Mouse (Mus musculus) cerebellum, adult 8-10 months (tissue): Measurements from ENCODE around the gene Pdlim1.
"Not testable (repeated sequence)": the region's sequence is repeated elsewhere in the genome, so short reads cannot be mapped to it uniquely, and the experiment has no call there.

Experiments
- DNase-seq: peaks from one replicate; pipeline ENCODE4 v3.0.0; 2022

Gene Pdlim1

DNA sequence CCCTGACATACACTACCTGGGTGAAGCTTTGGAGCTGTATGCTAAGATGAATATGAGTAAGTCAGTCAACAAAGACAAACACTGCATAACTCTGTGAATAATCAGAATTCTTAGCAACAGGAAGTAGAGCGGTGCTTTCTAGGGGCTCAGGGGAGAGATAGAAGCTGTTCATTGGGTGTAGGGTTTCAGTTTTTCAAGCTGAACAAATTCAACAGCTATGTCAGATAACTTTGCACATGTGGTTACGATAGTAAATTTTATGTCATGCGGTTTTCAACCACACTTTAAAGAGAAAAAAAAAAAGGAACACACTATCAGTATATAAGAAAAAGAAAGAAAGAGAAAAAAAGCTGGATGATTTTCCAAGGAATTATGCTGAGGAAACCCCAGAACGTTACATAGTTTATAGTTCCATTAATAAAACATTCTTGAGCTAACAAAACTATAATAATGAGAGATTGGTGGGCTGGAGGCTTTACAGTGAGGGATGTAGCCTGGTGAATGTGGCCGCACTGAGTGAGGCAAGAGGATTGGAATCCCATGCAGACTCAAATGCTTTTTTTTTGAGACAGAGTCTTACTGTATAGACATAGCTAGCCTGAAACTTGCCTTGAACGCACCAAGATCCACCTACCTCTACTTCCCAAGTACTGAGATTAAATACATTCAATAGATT is 33.3 kb downstream of the Pdlim1 start:
- no peak for DNase-seq

GRCm38 (mm10) chr19:40232560-40232959 is 39.1 kb downstream of the Pdlim1 start:
- no peak for DNase-seq

GRCm38 (mm10) chr19:40231825-40232541 is 39.7 kb downstream of the Pdlim1 start:
- no peak for DNase-seq

- no peak for DNase-seq
These were observed 40.4 kb downstream of the Pdlim1 start for GRCm38 (mm10) chr19:40231074-40231738.

DNA sequence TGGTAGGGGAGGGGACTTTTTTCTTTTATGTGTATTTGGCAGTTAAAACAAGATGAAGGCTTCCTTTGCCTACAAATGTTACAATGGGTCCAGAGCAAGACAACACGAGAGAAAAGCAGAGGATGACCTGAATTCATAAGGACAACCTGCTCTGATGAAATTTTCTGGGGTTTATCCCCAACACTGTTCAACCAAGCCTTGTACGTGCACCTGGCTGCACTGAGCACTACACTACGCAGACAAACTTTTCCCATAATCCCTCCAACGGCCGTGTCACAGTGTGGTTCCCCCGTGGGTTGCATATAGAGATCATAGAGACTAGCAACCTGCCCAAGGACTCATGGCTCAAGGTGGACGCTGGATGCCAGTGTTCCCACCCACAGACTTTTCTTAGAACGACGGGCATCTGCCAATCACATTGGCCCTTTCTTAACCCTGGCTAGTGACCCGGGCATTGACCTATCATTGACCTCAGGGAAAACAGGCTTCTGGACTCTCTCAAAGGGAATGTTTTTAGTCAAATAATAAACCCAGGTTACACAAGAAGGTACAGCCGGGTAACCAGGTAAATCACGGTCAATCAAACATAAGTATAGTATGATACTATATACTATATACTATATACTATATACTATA is 45.0 kb downstream of the Pdlim1 start:
- no peak for DNase-seq

- no peak for DNase-seq
These were observed 45.9 kb downstream of the Pdlim1 start for GRCm38 (mm10) chr19:40225761-40226110.

GRCm38 (mm10) chr19:40225102-40225760 is 46.4 kb downstream of the Pdlim1 start:
- peak; percentile 41 for DNase-seq

GRCm38 (mm10) chr19:40222307-40222706 is 49.3 kb downstream of the Pdlim1 start:
- DNase-seq: not testable (repeated sequence)

DNA sequence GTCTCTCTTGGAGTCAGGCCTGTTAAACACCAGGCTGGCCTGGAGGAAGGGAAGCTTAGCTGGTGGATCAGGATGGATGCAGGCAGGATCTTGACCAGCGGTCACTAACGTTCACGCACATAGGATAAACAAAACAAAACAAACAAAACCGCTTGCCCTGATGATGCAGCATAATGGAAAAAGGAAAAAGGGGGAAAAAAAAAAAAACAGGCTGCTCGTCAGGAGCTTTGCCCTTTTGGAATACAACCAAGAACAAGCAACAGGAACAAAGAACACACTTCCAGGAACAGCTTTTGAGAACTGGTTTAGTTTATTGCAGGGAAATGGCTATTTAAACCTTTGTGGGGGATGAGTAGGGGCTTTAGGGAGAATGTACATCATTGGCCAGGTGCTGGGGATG is 50.8 kb downstream of the Pdlim1 start:
- DNase-seq: no peak

DNA sequence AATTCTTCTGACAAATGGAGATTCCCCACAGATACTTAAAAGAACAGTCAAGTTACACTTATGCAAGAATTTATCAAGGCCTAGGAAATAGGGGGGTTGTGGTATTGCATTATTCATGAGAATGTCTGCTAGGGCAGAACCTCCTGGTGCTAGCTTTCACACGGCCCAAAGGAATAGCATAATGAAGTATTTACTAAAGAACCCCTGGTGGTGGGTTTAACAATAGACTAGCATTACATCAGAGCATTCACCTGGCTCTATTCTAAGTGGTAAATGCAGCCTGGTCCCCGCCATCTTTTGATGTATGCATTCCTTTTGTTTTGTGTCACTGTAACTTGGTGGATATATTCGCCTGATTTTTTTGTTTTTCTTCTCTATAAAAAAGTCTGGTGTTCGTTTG is 68.7 kb downstream of the Pdlim1 start:
- DNase-seq: not testable (repeated sequence)

- no peak for DNase-seq
These were observed 81.0 kb downstream of the Pdlim1 start for GRCm38 (mm10) chr19:40190596-40190995.

GRCm38 (mm10) chr19:40187160-40187559 is 84.5 kb downstream of the Pdlim1 start, which contains the start of gene Cyp2c70:
TSS of gene Cyp2c70 (minus strand) at chr19:40187333.
- no peak for DNase-seq

DNA sequence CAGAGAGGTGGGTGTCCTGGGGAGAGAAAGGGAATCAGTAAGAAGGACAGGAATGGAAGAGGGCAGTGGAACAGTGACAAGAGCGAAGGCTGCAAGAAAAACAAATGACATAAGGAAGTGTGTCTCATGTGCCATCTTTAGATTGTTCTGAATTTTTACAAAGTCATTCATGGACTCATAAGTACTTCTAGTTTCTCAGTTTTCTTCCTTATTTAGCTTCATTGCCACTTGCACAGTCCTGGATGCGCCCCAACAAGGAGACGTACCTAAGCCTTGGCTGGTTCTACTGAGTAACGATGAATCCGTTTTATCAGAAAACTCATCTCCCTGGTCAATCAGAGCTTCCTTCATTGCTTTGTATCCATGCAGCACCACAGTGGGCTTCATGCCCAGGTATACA is 88.0 kb downstream of the Pdlim1 start:
- DNase-seq: no peak

DNA sequence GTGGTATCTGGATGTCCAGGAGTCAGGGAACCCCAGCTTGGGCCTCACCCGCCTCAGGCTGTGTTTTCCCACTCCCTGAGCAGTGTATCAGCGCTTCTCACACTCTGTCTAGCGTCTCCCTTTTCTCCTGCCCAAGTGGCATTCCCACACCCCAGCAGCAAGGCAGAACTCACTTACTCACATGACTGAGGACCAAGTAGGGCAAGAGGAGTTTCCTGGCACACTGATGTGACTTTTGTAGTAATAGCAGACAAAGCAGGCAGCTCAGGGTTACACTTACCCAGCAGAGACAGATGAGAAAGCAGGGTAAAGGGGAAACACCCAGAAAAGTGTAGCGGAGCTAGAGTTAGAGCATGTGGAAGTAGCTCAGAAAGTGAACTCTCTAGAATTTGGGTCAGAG is 93.3 kb downstream of the Pdlim1 start:
- DNase-seq: no peak
